Mouse (Mus musculus): ENCODE results near the gene Sh3glb1.

Sh3glb1 gene

GRCm38 (mm10) chr3:144669457-144669864, 50.7 kb downstream of the Sh3glb1 start:
- DNase-seq: no peak

- no peak for DNase-seq
Observed at GRCm38 (mm10) chr3:144668949-144669348, 51.2 kb downstream of the Sh3glb1 start.

- DNase-seq: no peak
Observed at GRCm38 (mm10) chr3:144668039-144668438, 52.1 kb downstream of the Sh3glb1 start.

- DNase-seq: peak; percentile 64 to 65
Observed at GRCm38 (mm10) chr3:144664363-144665299, 55.5 kb downstream of the Sh3glb1 start.

- DNase-seq: no peak
Observed at GRCm38 (mm10) chr3:144663415-144664093, 56.6 kb downstream of the Sh3glb1 start.

GRCm38 (mm10) chr3:144662215-144662852, 57.8 kb downstream of the Sh3glb1 start:
- DNase-seq: no peak

- no peak for DNase-seq
Observed at GRCm38 (mm10) chr3:144661439-144661838, 58.7 kb downstream of the Sh3glb1 start.

GRCm38 (mm10) chr3:144644202-144644601, 75.9 kb downstream of the Sh3glb1 start:
- no peak for DNase-seq

- DNase-seq: peak; percentile 70 to 77
Observed at GRCm38 (mm10) chr3:144643301-144643871, 76.7 kb downstream of the Sh3glb1 start.

GRCm38 (mm10) chr3:144642141-144642540, 78.0 kb downstream of the Sh3glb1 start:
- DNase-seq: no peak

GRCm38 (mm10) chr3:144640033-144640432, 80.1 kb downstream of the Sh3glb1 start:
- DNase-seq: no peak

GRCm38 (mm10) chr3:144639387-144639786, 80.7 kb downstream of the Sh3glb1 start:
- no peak for DNase-seq

GRCm38 (mm10) chr3:144638110-144638509, 82.0 kb downstream of the Sh3glb1 start:
- no peak for DNase-seq

GRCm38 (mm10) chr3:144635236-144635635, 84.9 kb downstream of the Sh3glb1 start:
- DNase-seq: no peak
